Mouse (Mus musculus): ENCODE measurements around the gene Paqr5. TPM values are rescaled to one million over a fixed set of nuclear protein-coding genes. Genes with fewer than 3 reads are reported as not detected.

The Paqr5 gene
- total RNA-seq, 4 experiments from 2014 or later: 3.8 to 5.7 (median 5.2) TPM

- no peak for DNase-seq (ENCODE audit: low spot score in 2 of 2)
Measured at GRCm38 (mm10) chr9:61960753-61961152, 65.9 kb downstream of the Paqr5 start.

- no peak for DNase-seq (ENCODE audit: low spot score in 2 of 2)
Measured at GRCm38 (mm10) chr9:61959921-61960569, 66.6 kb downstream of the Paqr5 start.

GRCm38 (mm10) chr9:61954707-61955106, 71.9 kb downstream of the Paqr5 start:
- DNase-seq (ENCODE audit: low spot score in 2 of 2): no peak

- no peak for DNase-seq (ENCODE audit: low spot score in 2 of 2)
Measured at GRCm38 (mm10) chr9:61952241-61952640, 74.4 kb downstream of the Paqr5 start.

GRCm38 (mm10) chr9:61947402-61948346, 79.0 kb downstream of the Paqr5 start:
- DNase-seq (ENCODE audit: low spot score in 2 of 2): peak; percentile 33 to 56

GRCm38 (mm10) chr9:61946623-61947401, 79.8 kb downstream of the Paqr5 start, which contains the start of gene Kif23:
TSS of gene Kif23 (minus strand) at chr9:61946774.
- peak; percentile 86 to 93 for DNase-seq (ENCODE audit: low spot score in 2 of 2)

- DNase-seq (ENCODE audit: low spot score in 2 of 2): no peak
Measured at GRCm38 (mm10) chr9:61945973-61946611, 80.6 kb downstream of the Paqr5 start.

- no peak for DNase-seq (ENCODE audit: low spot score in 2 of 2)
Measured at GRCm38 (mm10) chr9:61941054-61941453, 85.6 kb downstream of the Paqr5 start.

- DNase-seq (ENCODE audit: low spot score in 2 of 2): no peak
Measured at GRCm38 (mm10) chr9:61933333-61933732, 93.3 kb downstream of the Paqr5 start.

GRCm38 (mm10) chr9:61932009-61932408, 94.6 kb downstream of the Paqr5 start:
- DNase-seq (ENCODE audit: low spot score in 2 of 2): no peak

GRCm38 (mm10) chr9:61925086-61925660, 101.5 kb downstream of the Paqr5 start:
- no peak for DNase-seq (ENCODE audit: low spot score in 2 of 2)

GRCm38 (mm10) chr9:61920331-61920730, 106.3 kb downstream of the Paqr5 start:
- DNase-seq (ENCODE audit: low spot score in 2 of 2): no peak

GRCm38 (mm10) chr9:61919464-61919863, 107.2 kb downstream of the Paqr5 start:
- no peak for DNase-seq (ENCODE audit: low spot score in 2 of 2)

- DNase-seq (ENCODE audit: low spot score in 2 of 2): no peak
Measured at GRCm38 (mm10) chr9:61917436-61917835, 109.2 kb downstream of the Paqr5 start.

GRCm38 (mm10) chr9:61916986-61917385, 109.7 kb downstream of the Paqr5 start:
- no peak for DNase-seq (ENCODE audit: low spot score in 2 of 2)

GRCm38 (mm10) chr9:61915393-61916005, 111.2 kb downstream of the Paqr5 start:
- no peak for DNase-seq (ENCODE audit: low spot score in 2 of 2)

- DNase-seq (ENCODE audit: low spot score in 2 of 2): no peak
Measured at GRCm38 (mm10) chr9:61914917-61915300, 111.7 kb downstream of the Paqr5 start.

GRCm38 (mm10) chr9:61914203-61914916, 112.3 kb downstream of the Paqr5 start, which contains the start of gene Rplp1:
TSS of gene Rplp1 (minus strand) at chr9:61914542.
- peak; percentile 95 to 97 for DNase-seq (ENCODE audit: low spot score in 2 of 2)

- no peak for DNase-seq (ENCODE audit: low spot score in 2 of 2)
Measured at GRCm38 (mm10) chr9:61911300-61912128, 115.1 kb downstream of the Paqr5 start.
